In the genomic region with DNA sequence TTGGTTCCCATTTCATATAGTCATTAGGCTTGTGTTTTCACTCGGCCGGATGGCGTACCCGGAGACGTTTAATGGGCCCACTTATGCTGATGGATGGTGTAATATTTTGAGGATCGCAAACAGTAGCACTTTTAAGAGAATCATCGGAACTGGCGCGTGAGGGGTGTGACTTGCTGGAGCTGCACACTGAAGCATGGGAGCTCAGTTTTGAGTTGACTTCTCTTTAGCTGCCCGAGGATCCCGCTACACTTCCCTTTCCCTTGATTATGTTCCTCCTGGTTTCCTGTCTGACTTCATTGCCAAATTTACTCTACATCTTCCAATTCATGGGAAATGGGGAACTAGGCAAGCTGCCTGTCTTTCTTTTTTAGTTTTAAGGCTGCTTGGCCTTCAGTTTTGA, we compare ENCODE assay signal across 22 mouse cellular contexts.
DNase-seq lines count a peak whose midpoint lies in the region; ATAC-seq lines count a peak whose summit lies in the region.
"Had no signal": no experiment of that assay in that cellular context is flagged by ENCODE, and none has a peak within 500 bp of the region (broad histone marks: within the 10 kb centered on the region; RNA-seq: fewer than 3 reads in every experiment).

No protein-coding gene starts in this region.

- H3K27ac ChIP-seq in kidney, embryonic 14.5 days (ENCODE audit: low read depth, low read length), result no peak overlapping the region
- H3K27ac ChIP-seq in midbrain, embryonic 14.5 days (replicated peaks; ENCODE audit: low read depth, low read length), result no peak overlapping the region
- H3K27ac ChIP-seq: heart, embryonic 15.5 days; hindbrain, embryonic 12.5 days; limb, embryonic 13.5 days; midbrain, embryonic 13.5 days; neural tube, embryonic 15.5 days had no signal

- H3K4me2 ChIP-seq in kidney, embryonic 14.5 days (replicated peaks; ENCODE audit: low read depth, low read length), result no peak overlapping the region
- no peak overlapping the region for H3K4me2 ChIP-seq in midbrain, embryonic 14.5 days (ENCODE audit: low read length)
- H3K4me2 ChIP-seq: heart, embryonic 15.5 days; hindbrain, embryonic 12.5 days; limb, embryonic 13.5 days; midbrain, embryonic 13.5 days; neural tube, embryonic 15.5 days had no signal

- no peak for ATAC-seq in kidney, embryonic 14.5 days (ENCODE audit: low FRiP score, low TSS enrichment)
- no peak for ATAC-seq in midbrain, embryonic 14.5 days (ENCODE audit: low FRiP score, low TSS enrichment)
- ATAC-seq: forebrain, embryonic 14.5 days; midbrain, embryonic 13.5 days had no signal

- peaks cover 3% of the 10 kb centered on the region; the same call in 1 of the 2 replicates for H3K4me1 ChIP-seq in kidney, embryonic 14.5 days (ENCODE audit: control insufficient read depth, insufficient read depth, low read length)
- H3K4me1 ChIP-seq in midbrain, embryonic 14.5 days (ENCODE audit: control insufficient read depth, insufficient read depth, low read length), result peaks cover 22% of the 10 kb centered on the region

- DNase-seq in heart, adult 8-10 months (ENCODE audit: low spot score), result peak; percentile 35
- no peak for DNase-seq in heart, postnatal 25 days (ENCODE audit: low spot score)
- peak; percentile 10 to 24 for DNase-seq in kidney, postnatal 4 days
- peak; percentile 15 to 23 for DNase-seq in spleen, postnatal 36 days (ENCODE audit: low spot score in 2 of 2)
- DNase-seq in spleen, postnatal 10 days (ENCODE audit: low spot score in 2 of 2), result no peak
- DNase-seq in midbrain, embryonic 14.5 days, result no peak
- no peak for DNase-seq in cerebellum, postnatal 10 days
- DNase-seq: adrenal gland, adult 2 months; cerebellum, adult 11-12 months; gastrocnemius, postnatal 25 days; right cerebral cortex, postnatal 25 days; thymus, postnatal 4 days had no signal

- H3K27me3 ChIP-seq in kidney, embryonic 14.5 days (ENCODE audit: control insufficient read depth, insufficient read depth, low read length), result no peaks in the 10 kb centered on the region
- H3K27me3 ChIP-seq in midbrain, embryonic 14.5 days (ENCODE audit: control insufficient read depth, insufficient read depth, low read length), result no peaks in the 10 kb centered on the region
- H3K27me3 ChIP-seq: CH12.LX; heart, embryonic 15.5 days; hindbrain, embryonic 12.5 days; limb, embryonic 13.5 days; midbrain, embryonic 13.5 days; neural tube, embryonic 15.5 days had no signal

- no peaks in the 10 kb centered on the region for H3K9me3 ChIP-seq in kidney, embryonic 14.5 days (ENCODE audit: control insufficient read depth, low read length)
- H3K9me3 ChIP-seq in midbrain, embryonic 14.5 days (ENCODE audit: control insufficient read depth, low read length), result no peaks in the 10 kb centered on the region
- H3K9me3 ChIP-seq: heart, embryonic 15.5 days; hindbrain, embryonic 12.5 days; limb, embryonic 13.5 days; midbrain, embryonic 13.5 days; neural tube, embryonic 15.5 days had no signal

- whole genome bisulfite sequencing in kidney, embryonic 14.5 days, result 80% methylated on average over 11 of the region's 11 CpGs
- WGBS in midbrain, embryonic 14.5 days, result 98% methylated on average over 11 of the region's 11 CpGs

- H3K4me3 ChIP-seq in kidney, embryonic 14.5 days (ENCODE audit: low read length), result no peak overlapping the region
- no peak overlapping the region for H3K4me3 ChIP-seq in midbrain, embryonic 14.5 days (replicated peaks; ENCODE audit: low read depth, low read length)
- H3K4me3 ChIP-seq: erythroblast, embryonic 14.5 days; heart, embryonic 15.5 days; hindbrain, embryonic 12.5 days; limb, embryonic 13.5 days; midbrain, embryonic 13.5 days; myocyte; neural tube, embryonic 15.5 days had no signal

- no peaks in the 10 kb centered on the region for H3K36me3 ChIP-seq in kidney, embryonic 14.5 days (ENCODE audit: control insufficient read depth, insufficient read depth, low read length)
- H3K36me3 ChIP-seq in midbrain, embryonic 14.5 days (ENCODE audit: control insufficient read depth, insufficient read depth, low read length), result no peaks in the 10 kb centered on the region
- H3K36me3 ChIP-seq: heart, embryonic 15.5 days; hindbrain, embryonic 12.5 days; limb, embryonic 13.5 days; midbrain, embryonic 13.5 days; neural tube, embryonic 15.5 days had no signal

- no peak overlapping the region for H3K9ac ChIP-seq in kidney, embryonic 14.5 days (ENCODE audit: low read depth, low read length)
- no peak overlapping the region for H3K9ac ChIP-seq in midbrain, embryonic 14.5 days (replicated peaks; ENCODE audit: low read length)
- H3K9ac ChIP-seq: heart, embryonic 15.5 days; hindbrain, embryonic 12.5 days; limb, embryonic 13.5 days; midbrain, embryonic 13.5 days; neural tube, embryonic 15.5 days had no signal

- intact Hi-C loops in heart, postnatal 25 days (cut with DNase I), result no loop called here

Comparison
In these comparisons a context has a peak if more than half of its experiments do, and no peak if none do; other contexts are left out.
1. DNase-seq: peak in heart, adult 8-10 months (single experiment), kidney, postnatal 4 days (2 of 2) and spleen, postnatal 36 days (2 of 2); none in heart, postnatal 25 days (single experiment), spleen, postnatal 10 days (0 of 2), midbrain, embryonic 14.5 days (single experiment) and cerebellum, postnatal 10 days (0 of 2).